Mouse (Mus musculus): ENCODE measurements around the gene Gm21970.

Gene Gm21970

DNA sequence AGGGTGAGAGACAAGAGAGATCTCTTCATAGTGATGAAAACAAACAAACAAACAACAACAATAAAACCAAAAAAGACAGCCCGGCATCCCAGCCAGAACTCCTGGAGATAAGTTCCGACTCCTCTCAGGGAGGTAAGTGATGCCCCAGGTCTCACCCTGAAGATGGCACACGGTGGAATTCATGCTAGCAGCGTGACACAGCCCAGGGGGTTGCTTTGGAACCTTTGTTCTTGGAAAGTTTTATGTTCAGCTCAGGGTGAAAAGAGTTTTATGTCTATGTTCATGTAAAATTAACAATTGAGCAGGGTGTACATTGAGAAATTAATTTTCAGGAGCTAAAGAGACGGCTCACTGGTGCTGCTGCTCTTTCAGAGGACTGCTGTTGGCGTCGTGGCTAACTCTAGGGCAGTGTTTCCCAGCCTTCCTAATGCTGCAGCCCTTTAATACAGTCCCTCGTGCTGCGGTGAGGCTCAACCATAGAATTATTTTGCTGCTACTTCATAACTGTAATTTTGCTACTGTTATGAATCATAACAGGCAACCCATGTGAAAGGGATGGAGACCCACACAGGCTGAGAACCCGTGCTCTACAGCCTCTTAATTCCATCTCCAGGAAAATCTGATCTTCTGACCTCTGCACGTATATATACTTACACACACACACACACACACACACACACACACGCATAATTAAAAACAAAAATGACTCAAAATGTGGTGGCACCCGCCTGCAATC is 74.2 kb downstream of the Gm21970 start:
- DNase-seq: no peak

DNA sequence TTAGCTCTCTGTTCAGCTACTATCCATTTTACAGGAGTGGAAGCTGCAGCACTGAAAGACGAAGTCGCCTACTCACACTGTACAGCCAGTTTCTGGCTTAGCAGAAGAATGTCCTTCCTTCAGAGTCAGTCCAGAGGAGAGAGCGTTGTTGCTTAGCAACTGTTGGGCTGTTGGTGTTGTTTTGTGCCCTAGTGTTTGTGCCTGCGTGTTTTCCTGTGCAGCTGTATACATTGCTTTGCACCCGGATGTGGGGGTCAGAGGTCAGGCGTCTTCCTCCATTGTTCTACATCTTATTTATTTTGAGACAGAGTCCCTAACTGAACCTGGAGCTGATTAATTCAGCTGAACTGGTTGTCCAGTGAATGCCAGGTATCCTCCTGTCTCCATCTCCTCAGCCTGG is 75.0 kb downstream of the Gm21970 start:
- peak; percentile 49 for DNase-seq

All from thymus, postnatal 4 days (tissue).